Mouse (Mus musculus): Measurements from ENCODE around the gene Acyp2.
"Not testable (repeated sequence)": the region's sequence is repeated elsewhere in the genome, so short reads cannot be mapped to it uniquely, and the experiment has no call there.

DNA sequence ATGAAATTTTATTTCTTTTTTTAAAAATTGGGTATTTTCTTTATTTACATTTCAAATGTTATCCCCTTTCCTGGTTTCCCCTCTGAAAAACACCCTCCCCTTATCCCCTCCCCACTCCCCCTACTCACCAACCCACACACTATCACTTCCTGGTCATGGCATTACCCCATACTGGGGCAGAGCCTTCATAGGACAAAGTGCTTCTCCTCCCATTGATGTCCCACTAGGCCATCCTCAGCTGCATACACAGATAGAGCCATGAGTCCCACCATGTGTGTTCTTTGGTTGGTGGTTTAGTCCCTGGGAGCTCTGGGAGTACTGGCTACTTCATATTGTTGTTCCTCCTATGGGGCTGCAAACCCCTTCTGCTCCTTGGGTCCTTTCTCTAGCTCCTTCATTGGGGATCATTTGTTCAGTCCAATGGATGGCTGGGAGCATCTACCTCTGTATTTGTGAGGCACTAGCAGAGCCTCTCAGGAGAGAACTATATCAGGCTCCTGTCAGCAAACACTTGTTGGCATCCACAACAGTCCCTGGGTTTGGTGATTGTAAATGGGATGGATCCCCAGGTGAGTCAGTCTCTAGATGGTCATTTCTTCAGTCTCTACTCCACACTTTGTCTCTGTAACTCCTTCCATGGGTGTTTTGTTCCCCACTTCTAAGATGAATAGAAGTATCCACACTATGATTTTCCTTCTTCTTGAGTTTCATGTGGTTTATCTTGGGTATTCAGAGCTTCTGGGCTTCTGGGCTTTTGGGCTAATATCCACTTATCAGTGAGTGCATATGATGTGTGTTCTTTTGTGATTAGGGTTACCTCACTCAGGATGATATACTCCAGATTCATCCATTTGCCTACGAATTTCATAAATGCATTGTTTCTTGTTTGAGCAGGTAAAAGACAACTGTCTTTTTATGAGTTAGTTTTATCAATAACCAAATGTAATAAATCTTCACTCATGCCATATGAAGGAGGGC, 27.7 kb downstream of the Acyp2 start:
- not testable (repeated sequence) for TF ChIP-seq CTCF (IDR thresholded peaks at IDR 0.05; ENCODE audit: low read depth, low read length); POLR2A (IDR thresholded peaks at IDR 0.05; ENCODE audit: borderline replicate concordance, low read depth, low read length)

Measured in bone marrow macrophage, adult 2 months (primary cell).